Mouse (Mus musculus) stomach, postnatal 0 days (tissue): ENCODE data around the gene Vps13d. TPM values are rescaled to one million over a fixed set of nuclear protein-coding genes. Genes with fewer than 3 reads are reported as not detected.

Experiments
- ATAC-seq: fragments of 200-750 bp; cut with Nextera tagmentation; 2 replicates; pipeline ENCODE4 v1.8.0; 2017; ENCODE audit not compliant: low FRiP score, low TSS enrichment
- DNase-seq: peaks from one replicate; pipeline ENCODE4 v3.0.0-alpha.2; 2016; ENCODE audit warnings: low spot score
- H3K27ac ChIP-seq: fragments of 300-500 bp; sonication (generic); replicated peaks from 2 replicates; pipeline ENCODE4 v1.5.1; 2014; ENCODE audit warnings: mild to moderate bottlenecking, control low read depth
- H3K27me3 ChIP-seq: fragments of 300-500 bp; sonication (generic); 2 replicates; pipeline ENCODE4 v1.6.1; 2014; ENCODE audit warnings: low read length; ENCODE audit not compliant: control insufficient read depth, insufficient read depth
- H3K36me3 ChIP-seq: fragments of 300-500 bp; sonication (generic); 2 replicates; pipeline ENCODE4 v1.6.1; 2014; ENCODE audit warnings: low read length, mixed read lengths; ENCODE audit not compliant: control insufficient read depth, insufficient read depth
- H3K4me1 ChIP-seq: fragments of 300-500 bp; sonication (generic); replicated peaks from 2 replicates; pipeline ENCODE4 v1.6.1; 2014; ENCODE audit warnings: antibody characterized with exemption; ENCODE audit not compliant: control insufficient read depth, insufficient read depth
- H3K4me2 ChIP-seq: fragments of 300-500 bp; sonication (generic); replicated peaks from 2 replicates; pipeline ENCODE4 v1.6.1; 2014; ENCODE audit warnings: low read depth, mild to moderate bottlenecking, control low read depth, moderate library complexity
- H3K4me3 ChIP-seq: fragments of 300-500 bp; sonication (generic); 2 replicates; pipeline ENCODE4 v1.5.1; 2014; ENCODE audit warnings: low read depth, low read length, control low read depth
- H3K9ac ChIP-seq: fragments of 300-500 bp; sonication (generic); 2 replicates; pipeline ENCODE4 v1.6.1; 2014; ENCODE audit warnings: mild to moderate bottlenecking, low read length, control low read depth, mixed read lengths
- H3K9me3 ChIP-seq: fragments of 300-500 bp; sonication (generic); 2 replicates; pipeline ENCODE4 v1.6.1; 2016; ENCODE audit warnings: low read length; ENCODE audit not compliant: control insufficient read depth
- CTCF ChIP-seq: IDR thresholded peaks from 2 replicates; pipeline ENCODE4 v1.5.1; 2016; ENCODE audit warnings: antibody characterized with exemption, low read depth, mild to moderate bottlenecking, moderate library complexity
- EP300 ChIP-seq: optimal IDR thresholded peaks from 2 replicates; pipeline ENCODE3; 2016; ENCODE audit warnings: antibody characterized with exemption
- WGBS: fragments of 180-500 bp; shearing (Covaris S2); extraction: QIAGEN DNeasy Blood & Tissue Kit; methylation state at CpG from one replicate; pipeline ENCODE4 v1.1.7; 2014; 5-methylcytosine and 5-hydroxymethylcytosine counted together
- polyA plus RNA-seq: library from polyadenylated mRNA; unstranded; fragments of >200 nt; fragmentation: Nextera tagmentation; extraction: Ambion mirVana; gene quantifications from 2 replicates; pipeline ENCODE4 v1.2.1, GENCODE M21; 2015

Vps13d gene
- polyA plus RNA-seq, 1 experiment from 2014 or later = 7.2 TPM

DNA sequence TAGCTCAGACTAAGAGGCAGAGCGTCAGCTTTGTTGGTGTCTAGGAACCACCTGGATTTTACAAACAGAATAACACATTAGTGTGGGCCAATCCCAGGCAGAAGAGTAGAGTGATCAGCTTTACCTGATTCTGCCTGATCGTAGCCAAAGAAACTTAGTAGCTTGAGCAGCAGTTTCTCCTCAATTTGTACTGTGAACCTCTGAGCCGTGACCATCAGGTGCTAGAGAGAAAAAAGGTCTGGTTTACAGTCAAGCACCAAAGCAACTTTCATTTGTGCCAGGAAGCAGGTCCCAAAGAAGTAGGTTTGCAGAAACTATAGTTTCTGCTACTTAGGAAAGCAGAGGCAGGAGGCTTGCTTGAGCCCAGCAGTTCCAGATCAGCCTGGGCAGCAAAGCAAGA is 138.5 kb downstream of the Vps13d start:
- TF ChIP-seq EP300 = no peak
- no peak for TF ChIP-seq CTCF
- no peaks in the 10 kb centered on the region for H3K9me3 ChIP-seq
- 87% methylated on average over 3 of the region's 3 CpGs for whole genome bisulfite sequencing
- ATAC-seq (no peak), DNase-seq (no peak)
- H3K4me1 ChIP-seq = no peaks in the 10 kb centered on the region
- H3K36me3 ChIP-seq = peaks cover 27% of the 10 kb centered on the region; the same call in 1 of the 2 replicates
- no peak overlapping the region for H3K9ac ChIP-seq
- H3K4me2 ChIP-seq = no peak overlapping the region
- H3K4me3 ChIP-seq = no peak overlapping the region
- no peak overlapping the region for H3K27ac ChIP-seq
- H3K27me3 ChIP-seq = no peaks in the 10 kb centered on the region

DNA sequence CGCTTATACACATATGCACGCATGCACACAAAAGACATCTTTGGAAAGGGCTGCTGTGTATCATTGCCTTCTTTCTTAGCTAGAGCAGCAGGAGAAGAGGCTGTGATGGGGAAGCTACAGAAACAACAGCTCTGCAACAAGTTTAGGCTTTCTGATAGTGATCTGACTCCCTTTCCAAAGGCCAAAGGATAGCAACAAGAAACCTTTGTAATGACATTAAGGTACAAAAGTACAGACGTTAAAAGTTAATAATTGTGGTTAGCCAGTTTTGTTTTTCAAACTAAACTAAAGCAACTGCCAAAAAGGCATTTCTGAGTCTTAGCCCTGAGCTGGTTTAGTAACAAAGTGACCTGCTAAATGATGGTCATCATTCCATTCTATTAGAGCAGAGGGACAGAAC is 139.0 kb downstream of the Vps13d start:
- Histone ChIP-seq H3K4me3 (no peak overlapping the region), H3K27ac (no peak overlapping the region), H3K36me3 (peaks cover 22% of the 10 kb centered on the region; the same call in 1 of the 2 replicates)

DNA sequence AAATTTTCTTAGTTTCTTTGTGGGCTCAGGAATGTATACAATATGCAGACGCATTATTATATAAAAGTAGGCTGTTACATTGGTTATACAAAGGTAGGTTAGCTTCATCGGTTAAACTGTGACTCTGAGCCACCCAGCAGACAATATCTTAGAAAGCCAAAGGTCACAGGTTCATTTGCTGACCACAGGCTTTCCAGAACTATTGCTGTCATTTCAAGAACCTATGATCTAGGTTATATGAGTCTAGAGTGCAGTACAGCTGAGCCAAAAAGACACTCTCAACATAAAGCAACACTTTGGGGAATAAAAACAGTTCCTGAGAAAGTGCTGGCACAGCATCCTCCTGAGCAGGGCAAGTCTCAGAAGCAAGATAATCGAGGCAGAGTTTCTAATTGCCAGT is 140.4 kb downstream of the Vps13d start:
- Histone ChIP-seq H3K9ac (no peak overlapping the region), H3K4me2 (no peak overlapping the region), H3K4me1 (no peaks in the 10 kb centered on the region), H3K9me3 (no peaks in the 10 kb centered on the region), H3K4me3 (no peak overlapping the region), H3K27ac (no peak overlapping the region), H3K27me3 (no peaks in the 10 kb centered on the region), H3K36me3 (peaks cover 15% of the 10 kb centered on the region; the same call in 1 of the 2 replicates)
- 48% methylated on average over 3 of the region's 3 CpGs for WGBS
- ATAC-seq (no peak), DNase-seq (no peak)
- no peak for TF ChIP-seq EP300
- no peak for TF ChIP-seq CTCF

More for the DNA sequence above, 139.0 kb downstream of the Vps13d start:
- no peak for ATAC-seq
- Histone ChIP-seq H3K4me1 (no peaks in the 10 kb centered on the region), H3K9ac (no peak overlapping the region), H3K9me3 (no peaks in the 10 kb centered on the region), H3K4me2 (no peak overlapping the region), H3K27me3 (no peaks in the 10 kb centered on the region)
- DNase-seq = no peak
- 88% methylated on average over 3 of the region's 3 CpGs for WGBS
- no peak for TF ChIP-seq EP300
- no peak for TF ChIP-seq CTCF

DNA sequence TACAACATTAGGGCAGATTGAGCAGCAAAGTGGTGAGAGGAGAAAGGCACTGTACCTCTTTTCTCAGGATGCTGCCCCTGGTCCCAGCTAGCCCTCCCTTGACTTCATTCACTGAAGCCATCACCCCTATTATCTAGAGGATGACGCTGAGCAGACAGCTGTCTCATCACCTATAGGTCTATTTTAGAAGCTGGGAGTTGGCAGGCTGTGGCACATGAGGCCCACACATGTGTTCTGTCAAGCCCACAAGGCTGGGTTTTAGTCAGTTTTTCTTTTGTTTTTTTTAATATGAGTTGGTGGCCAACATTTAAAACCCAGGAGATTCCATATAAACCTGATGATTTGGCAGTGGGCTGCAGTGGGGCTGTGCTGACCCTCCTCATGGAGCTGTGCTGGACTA is 142.1 kb downstream of the Vps13d start:
- peaks cover 15% of the 10 kb centered on the region; the same call in 1 of the 2 replicates for H3K36me3 ChIP-seq

DNA sequence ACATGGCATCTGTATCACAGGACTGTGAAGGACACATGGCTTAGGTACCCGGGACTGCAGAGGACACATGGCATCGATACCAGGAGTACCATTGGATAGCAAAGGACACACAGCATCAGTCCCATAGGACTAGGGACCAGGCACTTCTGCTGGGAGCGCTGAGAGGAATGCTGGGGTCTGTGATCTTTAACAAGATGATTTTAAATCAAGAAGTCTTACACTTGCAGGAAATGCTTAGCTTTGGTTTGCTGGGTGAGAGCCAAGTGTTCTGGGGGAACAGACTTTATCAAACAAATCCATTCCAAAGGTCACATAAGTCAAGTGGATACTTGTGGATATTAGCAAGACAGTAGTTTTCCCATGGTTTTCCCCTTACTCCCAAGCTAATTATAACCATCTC is 142.5 kb downstream of the Vps13d start:
- DNase-seq = no peak
- H3K36me3 ChIP-seq = peaks cover 15% of the 10 kb centered on the region; the same call in 1 of the 2 replicates

More for the DNA sequence above, 142.1 kb downstream of the Vps13d start:
- TF ChIP-seq EP300 (no peak), CTCF (no peak)
- DNase-seq (no peak), ATAC-seq (no peak)
- no peaks in the 10 kb centered on the region for H3K9me3 ChIP-seq
- 62% methylated on average over 1 of the region's 1 CpGs for WGBS
- H3K4me3 ChIP-seq = no peak overlapping the region
- no peak overlapping the region for H3K9ac ChIP-seq
- no peak overlapping the region for H3K27ac ChIP-seq
- H3K4me1 ChIP-seq = no peaks in the 10 kb centered on the region
- no peak overlapping the region for H3K4me2 ChIP-seq
- H3K27me3 ChIP-seq = no peaks in the 10 kb centered on the region

DNA sequence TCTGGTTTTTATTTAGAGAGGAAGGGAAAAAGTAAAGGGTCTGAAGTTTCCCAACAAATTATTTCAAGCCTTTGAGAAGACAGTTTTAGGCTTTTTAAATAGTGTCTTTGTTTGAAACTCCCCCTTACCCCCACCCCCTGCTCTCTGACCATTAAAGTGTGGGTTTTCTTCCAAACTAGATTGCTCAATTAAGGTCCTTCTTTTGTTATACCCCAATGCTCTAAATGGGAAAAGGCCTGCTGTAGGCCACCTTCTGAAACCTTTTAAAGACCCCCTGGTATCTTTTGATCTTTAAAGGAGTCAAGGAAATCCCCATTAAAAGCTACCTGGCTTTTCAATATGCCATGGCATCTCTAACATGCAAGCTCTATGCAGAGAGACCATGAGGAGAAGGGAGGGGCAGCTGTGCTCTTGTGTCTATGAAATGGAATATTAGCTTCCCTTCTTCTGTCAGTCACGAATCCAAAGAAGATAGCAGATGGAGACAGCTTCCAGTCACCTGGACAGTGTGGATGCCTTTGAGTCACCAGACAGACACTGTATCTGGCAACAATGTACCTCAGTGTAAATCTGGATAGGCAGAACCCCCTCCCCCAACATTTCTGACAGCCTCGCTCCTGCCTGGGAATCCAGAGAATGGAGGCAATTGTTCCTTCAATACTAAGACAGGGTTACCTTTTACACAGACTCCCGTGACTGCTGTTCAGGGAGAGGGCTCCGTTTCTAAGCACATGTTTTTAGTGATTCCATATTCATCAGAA is 143.4 kb downstream of the Vps13d start:
- no peak overlapping the region for H3K4me3 ChIP-seq
- H3K27ac ChIP-seq = no peak overlapping the region
- no peak overlapping the region for H3K9ac ChIP-seq
- TF ChIP-seq EP300 (no peak), CTCF (no peak)
- no peaks in the 10 kb centered on the region for H3K27me3 ChIP-seq
- peaks cover 9% of the 10 kb centered on the region; the same call in 1 of the 2 replicates for H3K36me3 ChIP-seq
- H3K4me1 ChIP-seq = no peaks in the 10 kb centered on the region
- H3K9me3 ChIP-seq = no peaks in the 10 kb centered on the region
- 78% methylated on average over 4 of the region's 4 CpGs for WGBS
- no peak overlapping the region for H3K4me2 ChIP-seq
- ATAC-seq (no peak), DNase-seq (no peak)

More for the DNA sequence above, 142.5 kb downstream of the Vps13d start:
- Histone ChIP-seq H3K27ac (no peak overlapping the region), H3K4me3 (no peak overlapping the region), H3K4me1 (no peaks in the 10 kb centered on the region), H3K4me2 (no peak overlapping the region), H3K9me3 (no peaks in the 10 kb centered on the region), H3K27me3 (no peaks in the 10 kb centered on the region), H3K9ac (no peak overlapping the region)
- ATAC-seq = no peak
- TF ChIP-seq CTCF (no peak), EP300 (no peak)
- 66% methylated on average over 3 of the region's 3 CpGs for WGBS
